ENCODE assay signal across 8 mouse cellular contexts in genomic region chr10:36974086-36974675, GRCm38 (mm10). TPM values are rescaled to one million over a fixed set of nuclear protein-coding genes. Genes with fewer than 3 reads are reported as not detected.
A peak's percentile ranks its signal among the peaks of the same experiment; 100 is the strongest.
DNase-seq lines count a peak whose midpoint lies in the region; ATAC-seq lines count a peak whose summit lies in the region.

Gene Hdac2, plus strand, starts transcription at chr10:36974544.

- peak within 1 kb of the TSS; percentile 99 for H3K9ac ChIP-seq in heart, embryonic 14.5 days (ENCODE audit: low read length)
- H3K9ac ChIP-seq in liver, embryonic 13.5 days = peak within 1 kb of the TSS; percentile 87
- H3K9ac ChIP-seq in stomach, embryonic 16.5 days (ENCODE audit: low read length) = peak within 1 kb of the TSS; percentile 100

- peak within 1 kb of the TSS; percentile 74 for H3K4me3 ChIP-seq in brown adipose tissue, adult 24 weeks (ENCODE audit: insufficient read depth, low read depth, low read length)
- H3K4me3 ChIP-seq in heart, embryonic 14.5 days (ENCODE audit: control insufficient read depth in 1 of 2, insufficient read depth in 1 of 2, low read depth in 1 of 2, low read length in 2 of 2) = peak within 1 kb of the TSS; percentile 88 to 99
- peak within 1 kb of the TSS; percentile 89 for H3K4me3 ChIP-seq in liver, embryonic 13.5 days (replicated peaks)
- peak within 1 kb of the TSS; percentile 99 for H3K4me3 ChIP-seq in stomach, embryonic 16.5 days (replicated peaks; ENCODE audit: low read length)

- under 1% methylated on average over 58 of the region's 67 CpGs for WGBS in heart, embryonic 14.5 days
- WGBS in liver, embryonic 13.5 days (ENCODE audit: insufficient replicate concordance) = under 1% methylated on average over 67 of the region's 67 CpGs
- whole genome bisulfite sequencing in stomach, embryonic 16.5 days = under 1% methylated on average over 65 of the region's 67 CpGs

- no peaks in the 10 kb centered on the region for H3K9me3 ChIP-seq in heart, embryonic 14.5 days (ENCODE audit: control insufficient read depth, low read length)
- no peaks in the 10 kb centered on the region for H3K9me3 ChIP-seq in liver, embryonic 13.5 days (replicated peaks)
- no peaks in the 10 kb centered on the region for H3K9me3 ChIP-seq in stomach, embryonic 16.5 days (replicated peaks; ENCODE audit: control insufficient read depth, low read length)

- H3K4me2 ChIP-seq in heart, embryonic 14.5 days (ENCODE audit: low read length) = peak within 1 kb of the TSS; percentile 74
- H3K4me2 ChIP-seq in liver, embryonic 13.5 days = peak within 1 kb of the TSS; percentile 85
- H3K4me2 ChIP-seq in stomach, embryonic 16.5 days (ENCODE audit: low read depth, low read length) = peak within 1 kb of the TSS; percentile 89

- peak within 1 kb of the TSS; percentile 93 for H3K27ac ChIP-seq in brown adipose tissue, adult 24 weeks (replicated peaks; ENCODE audit: low read depth, low read length)
- H3K27ac ChIP-seq in heart, embryonic 14.5 days (replicated peaks in 1 of 2; ENCODE audit: control insufficient read depth in 1 of 2, insufficient read depth in 1 of 2, low read depth in 2 of 2, low read length in 2 of 2) = peak within 1 kb of the TSS; percentile 92 to 99
- peak within 1 kb of the TSS; percentile 85 for H3K27ac ChIP-seq in liver, embryonic 13.5 days
- H3K27ac ChIP-seq in stomach, embryonic 16.5 days (ENCODE audit: low read length) = peak within 1 kb of the TSS; percentile 99

- peak; percentile 98 for ATAC-seq in heart, embryonic 14.5 days (ENCODE audit: insufficient number of reproducible peaks, insufficient read depth, low FRiP score, low read depth)
- peak; percentile 93 for ATAC-seq in liver, embryonic 13.5 days (ENCODE audit: low read depth)
- peak; percentile 98 for ATAC-seq in stomach, embryonic 16.5 days (ENCODE audit: insufficient read depth, low FRiP score)

- peak; percentile 93 for DNase-seq in CD4-positive, CD25-positive, alpha-beta regulatory T cell, adult 2 months (ENCODE audit: low read depth, low spot score)
- peak; percentile 54 for DNase-seq in fibroblast of lung, adult 2 months (ENCODE audit: low read depth)
- DNase-seq in kidney, postnatal 14 days = peak; percentile 92
- peak; percentile 78 for DNase-seq in liver, embryonic 13.5 days
- peak; percentile 91 for DNase-seq in neural tube, embryonic 10.5 days (ENCODE audit: extremely low spot score, low spot score)

- no peaks in the 10 kb centered on the region for H3K36me3 ChIP-seq in heart, embryonic 14.5 days (ENCODE audit: control insufficient read depth, insufficient read depth, low read length)
- no peaks in the 10 kb centered on the region for H3K36me3 ChIP-seq in liver, embryonic 13.5 days
- H3K36me3 ChIP-seq in stomach, embryonic 16.5 days (ENCODE audit: control insufficient read depth, insufficient read depth, low read length) = no peaks in the 10 kb centered on the region

- no peaks in the 10 kb centered on the region for H3K27me3 ChIP-seq in heart, embryonic 14.5 days (ENCODE audit: control insufficient read depth, insufficient read depth, low read length)
- no peaks in the 10 kb centered on the region for H3K27me3 ChIP-seq in liver, embryonic 13.5 days
- no peaks in the 10 kb centered on the region for H3K27me3 ChIP-seq in stomach, embryonic 16.5 days (ENCODE audit: control insufficient read depth, insufficient read depth, low read length)

- H3K4me1 ChIP-seq in brown adipose tissue, adult 24 weeks (ENCODE audit: control insufficient read depth, insufficient read depth, insufficient read length, low read length) = peaks cover 6% of the 10 kb centered on the region
- peaks cover 3 to 18% of the 10 kb centered on the region in 2 experiments; a peak in 3 of 4 replicates for H3K4me1 ChIP-seq in heart, embryonic 14.5 days (ENCODE audit: control insufficient read depth in 2 of 2, insufficient read depth in 2 of 2, low read length in 2 of 2)
- H3K4me1 ChIP-seq in liver, embryonic 13.5 days (replicated peaks) = peaks cover 26% of the 10 kb centered on the region
- peaks cover 3% of the 10 kb centered on the region; the same call in 1 of the 2 replicates for H3K4me1 ChIP-seq in stomach, embryonic 16.5 days (ENCODE audit: control insufficient read depth, insufficient read depth, low read length)

RNA-seq across cellular contexts. Expression of gene Hdac2, which starts in this region (rescaled TPM):
- 89.8 and 92.4 TPM in 2 replicates for polyA plus RNA-seq in brown adipose tissue, adult 24 weeks (2012; ENCODE audit: insufficient read depth, insufficient read length, missing spikeins)
- polyA plus RNA-seq in heart, embryonic 14.5 days (2014; fragmentation: Nextera tagmentation; extraction: Ambion mirVana) = 166 and 179 TPM in 2 replicates
- polyA plus RNA-seq in liver, embryonic 13.5 days (2015; fragmentation: Nextera tagmentation; extraction: Ambion mirVana) = 74.8 and 88.2 TPM in 2 replicates
- polyA plus RNA-seq in stomach, embryonic 16.5 days (2015; fragmentation: Nextera tagmentation; extraction: Ambion mirVana) = 152 and 153 TPM in 2 replicates

Comparison
In these comparisons a context has a peak if more than half of its experiments do, and no peak if none do; other contexts are left out.
1. Peak in every context shown above with its lines: DNase-seq, ATAC-seq, H3K4me3 ChIP-seq and H3K27ac ChIP-seq.